Mouse (Mus musculus): ENCODE data around the gene Sim2. TPM values are rescaled to one million over a fixed set of nuclear protein-coding genes. Genes with fewer than 3 reads are reported as not detected.
A peak's percentile ranks its signal among the peaks of the same experiment; 100 is the strongest.

The Sim2 gene
- total and polyA plus RNA-seq, 2 experiments from 2014 or later: not detected

- 55% methylated on average over 9 of the region's 9 CpGs for WGBS
- no peak overlapping the region for H3K27ac ChIP-seq (ENCODE audit: low read depth)
- TF ChIP-seq EP300 (IDR thresholded peaks at IDR 0.05; ENCODE audit: low read depth) (no peak), CTCF (IDR thresholded peaks at IDR 0.05; ENCODE audit: low read depth) (no peak)
- no peaks in the 10 kb centered on the region for H3K4me1 ChIP-seq (ENCODE audit: control insufficient read depth, insufficient read depth)
- H3K36me3 ChIP-seq (replicated peaks; ENCODE audit: control insufficient read depth, insufficient read depth, low read length): no peaks in the 10 kb centered on the region
- ATAC-seq (ENCODE audit: insufficient read depth, low read depth) (peak; percentile 39), DNase-seq (ENCODE audit: low spot score) (no peak)
- H3K9me3 ChIP-seq (replicated peaks; ENCODE audit: control insufficient read depth, low read length): no peaks in the 10 kb centered on the region; the same call in 1 of the 2 replicates
- no peak overlapping the region for H3K4me2 ChIP-seq (ENCODE audit: low read depth, low read length)
- H3K4me3 ChIP-seq (ENCODE audit: low read depth, low read length): no peak overlapping the region
- H3K9ac ChIP-seq (replicated peaks; ENCODE audit: low read depth, low read length): no peak overlapping the region
- H3K27me3 ChIP-seq (ENCODE audit: control insufficient read depth, insufficient read depth, low read length): no peaks in the 10 kb centered on the region
These were observed 24.9 kb upstream of the Sim2 start for GRCm38 (mm10) chr16:94059820-94060219.

- WGBS: 74% methylated on average over 9 of the region's 9 CpGs
- Histone ChIP-seq H3K9me3 (replicated peaks; ENCODE audit: control insufficient read depth, low read length) (no peaks in the 10 kb centered on the region; the same call in 1 of the 2 replicates), H3K27ac (ENCODE audit: low read depth) (no peak overlapping the region), H3K9ac (replicated peaks; ENCODE audit: low read depth, low read length) (no peak overlapping the region), H3K27me3 (ENCODE audit: control insufficient read depth, insufficient read depth, low read length) (no peaks in the 10 kb centered on the region), H3K36me3 (replicated peaks; ENCODE audit: control insufficient read depth, insufficient read depth, low read length) (no peaks in the 10 kb centered on the region), H3K4me2 (ENCODE audit: low read depth, low read length) (no peak overlapping the region), H3K4me1 (ENCODE audit: control insufficient read depth, insufficient read depth) (no peaks in the 10 kb centered on the region), H3K4me3 (ENCODE audit: low read depth, low read length) (no peak overlapping the region)
- DNase-seq (ENCODE audit: low spot score) (no peak), ATAC-seq (ENCODE audit: insufficient read depth, low read depth) (no peak)
- TF ChIP-seq CTCF (IDR thresholded peaks at IDR 0.05; ENCODE audit: low read depth): no peak
- TF ChIP-seq EP300 (IDR thresholded peaks at IDR 0.05; ENCODE audit: low read depth): no peak
These were observed 20.5 kb upstream of the Sim2 start for GRCm38 (mm10) chr16:94064211-94064610.

DNA sequence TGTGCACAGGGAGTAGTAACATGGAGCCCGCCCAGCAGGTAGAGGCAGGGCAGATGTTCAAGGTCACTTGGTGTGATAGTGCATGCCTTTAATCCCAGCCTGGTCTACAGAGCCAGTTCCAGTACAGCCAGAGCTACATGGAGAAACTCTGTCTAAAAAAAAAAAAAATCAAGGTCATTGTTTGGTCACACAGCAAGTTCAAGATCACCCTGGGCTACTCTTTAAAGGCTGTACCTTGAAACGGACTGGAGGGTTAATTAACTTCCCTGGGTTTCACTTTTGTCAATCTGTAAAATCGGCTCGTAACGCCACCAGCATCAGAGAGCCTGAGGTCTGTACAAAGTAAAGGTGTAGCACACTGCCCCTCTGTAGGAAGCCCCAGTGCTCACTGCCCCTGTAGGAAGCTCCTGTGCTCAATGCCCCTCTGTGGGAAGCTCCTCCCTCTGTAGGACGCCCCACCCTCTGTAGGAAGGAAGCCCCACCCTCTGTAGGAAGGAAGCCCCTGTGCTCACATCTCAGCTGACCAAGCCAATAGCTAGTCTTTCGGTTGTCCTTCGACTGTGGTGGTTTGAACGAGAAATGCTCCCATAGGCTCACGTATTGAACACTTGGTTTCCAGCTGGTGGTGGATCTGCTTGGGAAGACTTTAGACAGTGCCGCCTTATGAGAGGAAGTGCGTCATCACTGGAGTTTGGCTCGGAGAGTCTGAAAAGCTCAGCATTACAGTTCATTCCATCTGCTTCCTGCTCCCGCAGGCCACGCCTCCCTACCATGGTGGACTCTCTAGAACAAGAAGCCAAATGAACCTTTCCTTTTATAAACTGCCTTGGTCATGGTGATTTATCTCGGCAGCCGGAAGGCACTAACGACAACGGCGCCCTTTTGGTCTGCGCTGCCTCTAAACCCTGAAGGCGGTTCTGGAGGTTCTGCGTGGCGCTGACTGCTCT is 18.7 kb upstream of the Sim2 start:
- H3K27me3 ChIP-seq (ENCODE audit: control insufficient read depth, insufficient read depth, low read length): no peaks in the 10 kb centered on the region
- TF ChIP-seq CTCF (IDR thresholded peaks at IDR 0.05; ENCODE audit: low read depth): no peak
- TF ChIP-seq EP300 (IDR thresholded peaks at IDR 0.05; ENCODE audit: low read depth): no peak
- no peak overlapping the region for H3K9ac ChIP-seq (replicated peaks; ENCODE audit: low read depth, low read length)
- WGBS: 59% methylated on average over 24 of the region's 24 CpGs
- H3K4me2 ChIP-seq (ENCODE audit: low read depth, low read length): peak overlapping the region; percentile 32; the same call in 1 of the 2 replicates
- no peak for DNase-seq (ENCODE audit: low spot score)
- H3K4me3 ChIP-seq (ENCODE audit: low read depth, low read length): 0 out of 2 replicates have a peak overlapping the region, but pooled peaks have one; percentile 10
- no peak overlapping the region for H3K27ac ChIP-seq (ENCODE audit: low read depth)
- no peaks in the 10 kb centered on the region for H3K36me3 ChIP-seq (replicated peaks; ENCODE audit: control insufficient read depth, insufficient read depth, low read length)
- peak; percentile 55; the same call in 1 of the 2 replicates for ATAC-seq (ENCODE audit: insufficient read depth, low read depth)
- no peaks in the 10 kb centered on the region for H3K4me1 ChIP-seq (ENCODE audit: control insufficient read depth, insufficient read depth)
- no peaks in the 10 kb centered on the region; the same call in 1 of the 2 replicates for H3K9me3 ChIP-seq (replicated peaks; ENCODE audit: control insufficient read depth, low read length)

GRCm38 (mm10) chr16:94066771-94067170 is 18.0 kb upstream of the Sim2 start:
- TF ChIP-seq CTCF (IDR thresholded peaks at IDR 0.05; ENCODE audit: low read depth) (no peak), EP300 (IDR thresholded peaks at IDR 0.05; ENCODE audit: low read depth) (no peak)
- ATAC-seq (ENCODE audit: insufficient read depth, low read depth) (no peak), DNase-seq (ENCODE audit: low spot score) (no peak)
- WGBS: 46% methylated on average over 6 of the region's 6 CpGs
- no peaks in the 10 kb centered on the region for H3K27me3 ChIP-seq (ENCODE audit: control insufficient read depth, insufficient read depth, low read length)
- peak overlapping the region; percentile 32; the same call in 1 of the 2 replicates for H3K4me2 ChIP-seq (ENCODE audit: low read depth, low read length)
- H3K9me3 ChIP-seq (replicated peaks; ENCODE audit: control insufficient read depth, low read length): no peaks in the 10 kb centered on the region; the same call in 1 of the 2 replicates
- H3K9ac ChIP-seq (replicated peaks; ENCODE audit: low read depth, low read length): no peak overlapping the region
- no peaks in the 10 kb centered on the region for H3K36me3 ChIP-seq (replicated peaks; ENCODE audit: control insufficient read depth, insufficient read depth, low read length)
- H3K4me1 ChIP-seq (ENCODE audit: control insufficient read depth, insufficient read depth): no peaks in the 10 kb centered on the region
- H3K4me3 ChIP-seq (ENCODE audit: low read depth, low read length): no peak overlapping the region
- H3K27ac ChIP-seq (ENCODE audit: low read depth): no peak overlapping the region

DNA sequence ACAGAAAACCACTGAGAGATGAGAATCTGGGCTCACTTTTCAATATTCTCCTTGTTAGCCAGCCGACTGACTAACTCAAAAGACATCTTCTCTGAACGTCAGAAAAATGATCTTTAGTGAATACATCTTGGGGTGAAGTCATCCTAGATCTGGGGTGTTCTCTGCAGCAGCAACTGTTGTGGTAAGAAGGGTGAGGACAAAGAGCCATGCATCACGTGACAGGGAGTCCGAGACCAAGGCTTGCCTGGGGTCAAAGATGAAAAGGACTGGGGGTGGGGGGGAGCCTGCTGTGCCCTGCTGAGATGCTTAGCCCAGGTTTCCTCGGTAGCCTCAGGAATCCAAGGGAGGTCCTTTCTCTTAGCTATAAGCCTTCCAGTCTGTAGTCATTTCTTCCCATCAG is 17.5 kb upstream of the Sim2 start:
- 65% methylated on average over 5 of the region's 5 CpGs for WGBS

More for the DNA sequence above, 17.5 kb upstream of the Sim2 start:
- Histone ChIP-seq H3K9me3 (replicated peaks; ENCODE audit: control insufficient read depth, low read length) (no peaks in the 10 kb centered on the region; the same call in 1 of the 2 replicates), H3K9ac (replicated peaks; ENCODE audit: low read depth, low read length) (no peak overlapping the region), H3K27me3 (ENCODE audit: control insufficient read depth, insufficient read depth, low read length) (no peaks in the 10 kb centered on the region), H3K27ac (ENCODE audit: low read depth) (no peak overlapping the region), H3K36me3 (replicated peaks; ENCODE audit: control insufficient read depth, insufficient read depth, low read length) (no peaks in the 10 kb centered on the region), H3K4me1 (ENCODE audit: control insufficient read depth, insufficient read depth) (no peaks in the 10 kb centered on the region), H3K4me2 (ENCODE audit: low read depth, low read length) (no peak overlapping the region), H3K4me3 (ENCODE audit: low read depth, low read length) (no peak overlapping the region)
- TF ChIP-seq CTCF (IDR thresholded peaks at IDR 0.05; ENCODE audit: low read depth) (no peak), EP300 (IDR thresholded peaks at IDR 0.05; ENCODE audit: low read depth) (no peak)
- no peak for ATAC-seq (ENCODE audit: insufficient read depth, low read depth)
- DNase-seq (ENCODE audit: low spot score): no peak

Data from heart, postnatal 0 days (tissue).